Mouse (Mus musculus): ENCODE data around the gene Klhl8. TPM values are rescaled to one million over a fixed set of nuclear protein-coding genes. Genes with fewer than 3 reads are reported as not detected.

The Klhl8 gene
- polyA plus RNA-seq, 1 experiment from 2014 or later: 28.1 TPM

- H3K4me2 ChIP-seq (replicated peaks): no peak overlapping the region
- no peaks in the 10 kb centered on the region for H3K9me3 ChIP-seq
- H3K4me3 ChIP-seq (replicated peaks): no peak overlapping the region
- no peaks in the 10 kb centered on the region for H3K27me3 ChIP-seq
- H3K4me1 ChIP-seq (replicated peaks): peaks cover 4% of the 10 kb centered on the region; the same call in 1 of the 2 replicates
- no peak overlapping the region for H3K9ac ChIP-seq (replicated peaks)
- no peak for ATAC-seq
- 91% methylated on average over 7 of the region's 7 CpGs for WGBS
- H3K36me3 ChIP-seq: no peaks in the 10 kb centered on the region
- no peak overlapping the region for H3K27ac ChIP-seq
These were observed 17.1 kb upstream of the Klhl8 start for GRCm38 (mm10) chr5:103928196-103928550.

DNA sequence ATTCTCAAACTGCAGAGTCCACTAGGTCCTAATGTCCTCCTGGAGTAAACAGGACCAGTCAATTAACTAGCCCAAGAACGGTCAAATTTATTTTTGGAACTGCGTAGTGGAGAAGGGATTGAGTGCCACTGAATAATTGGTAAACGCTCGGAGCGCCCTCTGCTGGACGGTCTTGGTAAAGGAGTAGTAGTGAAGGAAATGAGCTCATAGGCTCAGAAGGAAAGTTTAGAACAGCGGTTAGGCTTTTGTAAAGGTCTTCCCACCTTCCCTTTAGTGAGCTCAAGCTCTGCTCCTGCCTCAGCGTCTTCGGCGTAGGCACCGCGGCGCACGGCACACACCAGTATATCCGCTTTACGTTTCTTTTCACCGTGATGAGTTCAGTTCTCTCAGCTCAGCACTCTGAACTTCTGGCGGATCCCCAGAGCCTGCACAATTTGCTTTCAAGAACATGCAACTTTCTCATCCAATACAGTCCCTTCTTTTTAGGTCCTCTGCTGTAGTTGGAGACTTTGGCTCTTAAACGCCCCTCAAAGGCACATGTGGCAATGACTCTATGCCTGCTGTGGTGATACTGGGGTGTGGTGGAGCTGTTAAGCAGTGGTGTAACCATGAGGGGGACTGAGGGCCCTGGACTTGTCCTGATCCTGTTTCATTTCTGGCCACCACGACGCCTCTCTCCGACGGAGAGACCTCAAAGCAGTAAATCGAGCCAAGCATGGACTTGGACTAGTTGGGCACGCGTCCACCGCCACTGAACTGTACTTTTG lies 16.6 kb upstream of the Klhl8 start:
- whole genome bisulfite sequencing: 31% methylated on average over 27 of the region's 27 CpGs
- H3K9me3 ChIP-seq: no peaks in the 10 kb centered on the region
- H3K4me3 ChIP-seq (replicated peaks): no peak overlapping the region
- H3K4me2 ChIP-seq (replicated peaks): peak overlapping the region; percentile 42
- no peak overlapping the region for H3K9ac ChIP-seq (replicated peaks)
- H3K36me3 ChIP-seq: no peaks in the 10 kb centered on the region
- H3K4me1 ChIP-seq (replicated peaks): peaks cover 4% of the 10 kb centered on the region; the same call in 1 of the 2 replicates
- no peaks in the 10 kb centered on the region for H3K27me3 ChIP-seq
- no peak overlapping the region for H3K27ac ChIP-seq
- ATAC-seq: peak; percentile 73

GRCm38 (mm10) chr5:103926398-103926797 lies 15.3 kb upstream of the Klhl8 start:
- H3K27ac ChIP-seq: no peak overlapping the region
- no peaks in the 10 kb centered on the region for H3K36me3 ChIP-seq
- peaks cover 4% of the 10 kb centered on the region; the same call in 1 of the 2 replicates for H3K4me1 ChIP-seq (replicated peaks)
- no peaks in the 10 kb centered on the region for H3K27me3 ChIP-seq
- H3K4me2 ChIP-seq (replicated peaks): no peak overlapping the region
- no peak overlapping the region for H3K9ac ChIP-seq (replicated peaks)
- no peaks in the 10 kb centered on the region for H3K9me3 ChIP-seq
- WGBS: 70% methylated on average over 12 of the region's 12 CpGs
- no peak overlapping the region for H3K4me3 ChIP-seq (replicated peaks)
- no peak for ATAC-seq

DNA sequence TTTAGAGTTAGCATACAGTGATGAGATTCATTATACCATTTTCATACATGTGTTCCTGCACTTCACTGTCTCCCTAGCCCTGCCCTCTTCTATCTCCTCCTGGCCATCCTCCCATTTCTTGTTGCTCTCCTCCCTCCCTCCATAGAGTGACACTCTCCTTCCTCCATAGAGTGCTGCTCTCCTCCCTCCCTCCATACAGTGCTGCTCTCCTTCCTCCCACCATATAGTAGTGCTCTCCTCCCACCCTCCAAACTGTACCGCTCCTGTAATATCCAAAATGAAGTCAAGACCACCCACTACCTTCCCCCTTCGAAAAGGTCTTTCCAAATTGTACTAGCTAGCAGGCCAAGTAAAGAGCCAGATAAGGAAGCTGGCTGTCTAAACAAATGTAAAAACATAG lies 12.7 kb upstream of the Klhl8 start:
- 91% methylated on average over 2 of the region's 2 CpGs for WGBS

DNA sequence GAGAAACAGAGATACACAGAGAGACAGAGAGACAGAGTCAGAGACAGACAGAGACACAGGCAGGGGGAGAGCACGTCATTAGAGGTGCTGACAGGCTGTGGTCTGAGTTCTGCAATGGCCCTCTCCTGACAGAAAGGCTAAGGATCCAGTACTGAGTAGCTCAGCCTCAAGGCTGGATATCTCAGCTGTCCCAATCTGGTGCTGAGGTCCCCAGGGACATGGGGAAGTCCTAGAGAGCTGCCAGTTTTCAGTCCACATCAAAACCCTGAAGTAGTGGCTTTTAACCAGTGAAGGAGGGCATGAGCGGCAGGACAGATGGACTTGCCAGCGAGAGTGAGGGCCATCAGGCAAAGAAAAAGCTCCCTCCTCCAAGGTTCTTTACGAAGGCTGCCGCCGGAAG lies 12.0 kb upstream of the Klhl8 start:
- peaks cover 4% of the 10 kb centered on the region; the same call in 1 of the 2 replicates for H3K4me1 ChIP-seq (replicated peaks)
- ATAC-seq: no peak
- WGBS: 82% methylated on average over 6 of the region's 6 CpGs

More for the DNA sequence above, 12.7 kb upstream of the Klhl8 start:
- no peak overlapping the region for H3K4me2 ChIP-seq (replicated peaks)
- no peaks in the 10 kb centered on the region for H3K27me3 ChIP-seq
- H3K27ac ChIP-seq: no peak overlapping the region
- H3K4me1 ChIP-seq (replicated peaks): peaks cover 4% of the 10 kb centered on the region; the same call in 1 of the 2 replicates
- no peak for ATAC-seq
- no peak overlapping the region for H3K9ac ChIP-seq (replicated peaks)
- no peaks in the 10 kb centered on the region for H3K36me3 ChIP-seq
- no peak overlapping the region for H3K4me3 ChIP-seq (replicated peaks)
- H3K9me3 ChIP-seq: no peaks in the 10 kb centered on the region

GRCm38 (mm10) chr5:103922436-103922835 lies 11.4 kb upstream of the Klhl8 start:
- H3K36me3 ChIP-seq: no peaks in the 10 kb centered on the region
- no peaks in the 10 kb centered on the region for H3K27me3 ChIP-seq
- no peak overlapping the region for H3K4me3 ChIP-seq (replicated peaks)
- H3K9ac ChIP-seq (replicated peaks): no peak overlapping the region
- WGBS: 77% methylated on average over 5 of the region's 5 CpGs
- H3K4me2 ChIP-seq (replicated peaks): no peak overlapping the region
- ATAC-seq: no peak
- no peak overlapping the region for H3K27ac ChIP-seq
- H3K4me1 ChIP-seq (replicated peaks): 0 out of 2 replicates have a peak, but pooled peaks cover 2% of the 10 kb centered on the region
- H3K9me3 ChIP-seq: no peaks in the 10 kb centered on the region

More for the DNA sequence above, 12.0 kb upstream of the Klhl8 start:
- Histone ChIP-seq H3K36me3 (no peaks in the 10 kb centered on the region), H3K4me3 (replicated peaks) (no peak overlapping the region), H3K9ac (replicated peaks) (no peak overlapping the region), H3K27ac (no peak overlapping the region), H3K27me3 (no peaks in the 10 kb centered on the region), H3K4me2 (replicated peaks) (no peak overlapping the region), H3K9me3 (no peaks in the 10 kb centered on the region)

DNA sequence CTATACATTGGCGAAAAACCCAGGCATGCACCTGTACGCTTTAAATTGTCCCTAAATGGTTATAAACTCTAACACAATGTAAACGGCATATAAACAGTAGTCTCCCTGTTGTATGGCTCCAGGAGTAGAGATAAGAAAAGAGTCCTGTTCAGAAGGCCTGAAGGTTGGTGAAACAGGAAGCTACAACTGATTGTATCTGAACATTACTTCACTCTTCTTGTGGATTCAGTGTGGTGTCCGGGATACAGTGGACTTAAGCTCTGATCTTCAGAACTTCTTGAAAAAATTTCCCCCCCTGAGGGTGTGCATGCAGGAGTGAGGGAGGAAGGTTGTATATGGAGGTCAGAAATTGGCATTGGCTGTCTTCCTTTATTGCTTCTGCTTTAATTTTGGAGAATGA lies 8.4 kb upstream of the Klhl8 start:
- ATAC-seq: no peak
- 92% methylated on average over 4 of the region's 4 CpGs for WGBS
- Histone ChIP-seq H3K36me3 (no peaks in the 10 kb centered on the region), H3K4me2 (replicated peaks) (no peak overlapping the region), H3K9me3 (no peaks in the 10 kb centered on the region), H3K27me3 (no peaks in the 10 kb centered on the region), H3K4me3 (replicated peaks) (no peak overlapping the region), H3K27ac (no peak overlapping the region), H3K9ac (replicated peaks) (no peak overlapping the region), H3K4me1 (replicated peaks) (0 out of 2 replicates have a peak, but pooled peaks cover 4% of the 10 kb centered on the region)

- H3K4me3 ChIP-seq (replicated peaks): no peak overlapping the region
- 0 out of 2 replicates have a peak, but pooled peaks cover 4% of the 10 kb centered on the region for H3K4me1 ChIP-seq (replicated peaks)
- H3K9ac ChIP-seq (replicated peaks): no peak overlapping the region
- H3K27me3 ChIP-seq: no peaks in the 10 kb centered on the region
- H3K27ac ChIP-seq: no peak overlapping the region
- no peak for ATAC-seq
- H3K4me2 ChIP-seq (replicated peaks): no peak overlapping the region
- no peaks in the 10 kb centered on the region for H3K9me3 ChIP-seq
- H3K36me3 ChIP-seq: no peaks in the 10 kb centered on the region
- 79% methylated on average over 3 of the region's 3 CpGs for WGBS
These were observed 7.2 kb upstream of the Klhl8 start for GRCm38 (mm10) chr5:103918233-103918632.

DNA sequence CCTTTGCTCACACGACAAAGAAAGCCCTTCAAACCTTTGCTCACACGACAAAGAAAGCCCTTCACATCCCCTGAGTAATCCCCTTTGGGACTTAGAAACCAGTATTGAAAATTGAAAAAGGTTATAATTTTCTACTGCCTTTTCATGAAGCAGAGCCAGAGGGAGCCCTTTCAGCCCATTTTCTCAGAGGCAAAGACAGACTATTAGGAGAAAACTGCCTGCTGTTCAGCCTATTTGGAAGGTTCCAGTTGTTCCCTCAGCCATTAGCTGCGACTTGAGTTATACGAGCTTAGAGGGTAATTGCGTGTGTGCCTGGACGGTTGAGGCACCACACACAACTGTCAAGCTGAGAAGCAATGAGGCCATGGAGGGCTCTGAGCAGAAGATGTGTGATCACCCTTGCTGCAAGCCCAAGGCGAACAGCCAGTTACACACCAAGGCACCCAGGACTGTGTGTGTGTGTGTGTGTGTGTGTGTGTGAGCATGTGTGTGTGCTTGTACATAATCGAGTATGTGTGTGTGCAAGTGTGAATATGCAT lies 6.4 kb upstream of the Klhl8 start:
- Histone ChIP-seq H3K27me3 (peaks cover 3% of the 10 kb centered on the region; the same call in 1 of the 2 replicates), H3K4me1 (replicated peaks) (0 out of 2 replicates have a peak, but pooled peaks cover 4% of the 10 kb centered on the region), H3K4me2 (replicated peaks) (no peak overlapping the region), H3K36me3 (no peaks in the 10 kb centered on the region), H3K27ac (peak overlapping the region; percentile 35; the same call in 1 of the 2 replicates), H3K9ac (replicated peaks) (no peak overlapping the region), H3K9me3 (no peaks in the 10 kb centered on the region), H3K4me3 (replicated peaks) (no peak overlapping the region)
- ATAC-seq: peak; percentile 37; the same call in 1 of the 2 replicates
- WGBS: 46% methylated on average over 8 of the region's 8 CpGs

- Histone ChIP-seq H3K4me3 (replicated peaks) (no peak overlapping the region), H3K9me3 (no peaks in the 10 kb centered on the region), H3K9ac (replicated peaks) (no peak overlapping the region), H3K27me3 (peaks cover 4% of the 10 kb centered on the region; the same call in 1 of the 2 replicates), H3K4me1 (replicated peaks) (0 out of 2 replicates have a peak, but pooled peaks cover 4% of the 10 kb centered on the region), H3K27ac (no peak overlapping the region), H3K4me2 (replicated peaks) (no peak overlapping the region), H3K36me3 (no peaks in the 10 kb centered on the region)
- 63% methylated on average over 12 of the region's 12 CpGs for WGBS
- no peak; the same call in 1 of the 2 replicates for ATAC-seq
These were observed 5.7 kb upstream of the Klhl8 start for GRCm38 (mm10) chr5:103916595-103917356.

- Histone ChIP-seq H3K4me1 (replicated peaks) (peaks cover 14% of the 10 kb centered on the region), H3K27me3 (peaks cover 4% of the 10 kb centered on the region; the same call in 1 of the 2 replicates), H3K36me3 (no peaks in the 10 kb centered on the region), H3K4me2 (replicated peaks) (no peak overlapping the region), H3K27ac (no peak overlapping the region), H3K9ac (replicated peaks) (no peak overlapping the region), H3K9me3 (no peaks in the 10 kb centered on the region), H3K4me3 (replicated peaks) (no peak overlapping the region)
- no peak for ATAC-seq
- WGBS: 73% methylated on average over 11 of the region's 11 CpGs
These were observed 3.5 kb upstream of the Klhl8 start for GRCm38 (mm10) chr5:103914335-103915226.
